Mouse (Mus musculus) MEL (cell line): ENCODE data around the gene F830045P16Rik.

Experiments
- CHD1 ChIP-seq: IDR thresholded peaks from 2 replicates; pipeline ENCODE4 v1.6.1; 2012; ENCODE audit warnings: low read depth, mild to moderate bottlenecking, inconsistent platforms, low read length, improper control_type of control experiment
- CTCF ChIP-seq, 3 experiments: IDR thresholded peaks in 2 of 3; conservative IDR thresholded peaks in 1 of 3; 2 replicates each; pipeline ENCODE4 v1.5.1; 2011 to 2012; ENCODE audit warnings: low read length in 3 of 3, low read depth in 2 of 3, mild to moderate bottlenecking in 2 of 3, improper control_type of control experiment in 1 of 3, inconsistent platforms in 1 of 3, mixed read lengths in 1 of 3, moderate library complexity in 1 of 3; ENCODE audit not compliant: control insufficient read depth in 1 of 3, insufficient read depth in 1 of 3, poor library complexity in 1 of 3, severe bottlenecking in 1 of 3
- ELF1 ChIP-seq: IDR thresholded peaks from 2 replicates; pipeline ENCODE4 v1.6.1; 2014; ENCODE audit warnings: low read depth, mild to moderate bottlenecking, inconsistent platforms, low read length, improper control_type of control experiment, moderate library complexity
- HCFC1 ChIP-seq: IDR thresholded peaks from 2 replicates; pipeline ENCODE4 v1.6.1; 2012; ENCODE audit warnings: low read depth, mild to moderate bottlenecking, inconsistent platforms, low read length, improper control_type of control experiment, moderate library complexity
- KAT2A ChIP-seq: conservative IDR thresholded peaks from 2 replicates; pipeline ENCODE4 v1.6.1; 2012; ENCODE audit warnings: low read depth, low read length, improper control_type of control experiment, inconsistent platforms
- MAFK ChIP-seq: IDR thresholded peaks from 2 replicates; pipeline ENCODE4 v1.6.1; 2011; ENCODE audit warnings: low read depth, mild to moderate bottlenecking, low read length, improper control_type of control experiment, borderline replicate concordance
- POLR2A ChIP-seq, 2 experiments: IDR thresholded peaks; 2 replicates each; pipeline ENCODE4 v1.6.1; 2011 to 2012; ENCODE audit warnings: low read length in 2 of 2, mild to moderate bottlenecking in 2 of 2, control low read depth in 1 of 2, improper control_type of control experiment in 1 of 2, low read depth in 1 of 2, moderate library complexity in 1 of 2; ENCODE audit not compliant: control insufficient read depth in 1 of 2, insufficient read depth in 1 of 2, poor library complexity in 1 of 2
- UBTF ChIP-seq: IDR thresholded peaks from 2 replicates; pipeline ENCODE4 v1.6.1; 2012; ENCODE audit warnings: low read depth, mild to moderate bottlenecking, inconsistent platforms, low read length, improper control_type of control experiment, moderate library complexity, borderline replicate concordance; ENCODE audit not compliant: insufficient read depth

GRCm38 (mm10) chr2:129584905-129585304 is 48.5 kb upstream of the F830045P16Rik start:
- TF ChIP-seq CTCF (IDR thresholded peaks at IDR 0.05 in 2 of 3, conservative IDR thresholded peaks at IDR 0.05 in 1 of 3; ENCODE audit: control insufficient read depth in 1 of 3, insufficient read depth in 1 of 3, low read depth in 2 of 3, low read length in 3 of 3, poor library complexity in 1 of 3, severe bottlenecking in 1 of 3) (no peak), ELF1 (no peak), HCFC1 (no peak), POLR2A (IDR thresholded peaks at IDR 0.05; ENCODE audit: control insufficient read depth in 1 of 2, insufficient read depth in 1 of 2, low read depth in 1 of 2, low read length in 2 of 2, poor library complexity in 1 of 2) (no peak), UBTF (no peak), CHD1 (no peak), MAFK (no peak), KAT2A (no peak)
